Mouse (Mus musculus): ENCODE measurements around the gene Gm2244.
"Not testable (repeated sequence)": the region's sequence is repeated elsewhere in the genome, so short reads cannot be mapped to it uniquely, and the experiment has no call there.

Gene Gm2244

GRCm38 (mm10) chr14:19549863-19550262 lies at the start of gene Gm2244:
Gene Gm2244 (minus strand): TSS chr14:19549963.
- not testable (repeated sequence) for DNase-seq (ENCODE audit: low read depth, low spot score)

- peak; percentile 5 for DNase-seq (ENCODE audit: low read depth, low spot score)
Observed at GRCm38 (mm10) chr14:19584804-19585667, 35.3 kb upstream of the Gm2244 start, which contains the start of gene Gm2237. Gene Gm2237 (minus strand): TSS chr14:19585135.
